Mouse (Mus musculus) kidney, adult 2 months (tissue): ENCODE measurements around the gene Matk.
"Not testable (repeated sequence)": the region's sequence is repeated elsewhere in the genome, so short reads cannot be mapped to it uniquely, and the experiment has no call there.

Source experiments
- CTCF ChIP-seq: fragments of 200-500 bp; conservative IDR thresholded peaks from 2 replicates; pipeline ENCODE4 v1.5.1; 2011; ENCODE audit warnings: low read depth, mild to moderate bottlenecking, control low read depth, low read length, moderate library complexity, mixed read lengths; ENCODE audit not compliant: insufficient read depth, insufficient read length
- POLR2A ChIP-seq: fragments of 200-500 bp; IDR thresholded peaks from one replicate; pipeline ENCODE4 v1.6.1; 2011; ENCODE audit warnings: low read depth, low read length, control low read depth

GRCm38 (mm10) chr10:81223731-81224130 is 29.0 kb upstream of the Matk start:
- not testable (repeated sequence) for TF ChIP-seq CTCF, POLR2A
